Mouse (Mus musculus) hindbrain, embryonic 12.5 days (tissue): ENCODE measurements around the gene Atp5d. TPM values are rescaled to one million over a fixed set of nuclear protein-coding genes. Genes with fewer than 3 reads are reported as not detected.

ENCODE experiments used
- ATAC-seq: fragments of 200-750 bp; cut with Nextera tagmentation; 2 replicates; pipeline ENCODE4 v1.8.0; 2017; ENCODE audit warnings: moderate TSS enrichment; ENCODE audit not compliant: low FRiP score
- H3K27ac ChIP-seq: fragments of 300-500 bp; sonication (generic); 2 replicates; pipeline ENCODE4 v1.5.1; 2016; ENCODE audit warnings: mild to moderate bottlenecking
- H3K27me3 ChIP-seq: fragments of 300-500 bp; sonication (generic); 2 replicates; pipeline ENCODE4 v1.6.1; 2016; ENCODE audit warnings: mild to moderate bottlenecking
- H3K36me3 ChIP-seq: fragments of 300-500 bp; sonication (generic); 2 replicates; pipeline ENCODE4 v1.6.1; 2016; ENCODE audit warnings: mild to moderate bottlenecking
- H3K4me1 ChIP-seq: fragments of 300-500 bp; sonication (generic); 2 replicates; pipeline ENCODE4 v1.6.1; 2016
- H3K4me2 ChIP-seq: fragments of 300-500 bp; sonication (generic); replicated peaks from 2 replicates; pipeline ENCODE4 v1.6.1; 2016; ENCODE audit warnings: mild to moderate bottlenecking
- H3K4me3 ChIP-seq: fragments of 300-500 bp; sonication (generic); 2 replicates; pipeline ENCODE4 v1.5.1; 2016; ENCODE audit warnings: mild to moderate bottlenecking
- H3K9ac ChIP-seq: fragments of 300-500 bp; sonication (generic); 2 replicates; pipeline ENCODE4 v1.6.1; 2016; ENCODE audit warnings: mild to moderate bottlenecking, moderate library complexity
- H3K9me3 ChIP-seq: fragments of 300-500 bp; sonication (generic); replicated peaks from 2 replicates; pipeline ENCODE4 v1.6.1; 2016; ENCODE audit warnings: mild to moderate bottlenecking
- WGBS: fragments of 180-500 bp; shearing (Covaris S2); methylation state at CpG from one replicate; pipeline ENCODE4 v1.1.7; 2016; 5-methylcytosine and 5-hydroxymethylcytosine counted together
- polyA plus RNA-seq: library from polyadenylated mRNA; unstranded; fragments of >200 nt; fragmentation: Nextera tagmentation; extraction: Ambion mirVana; gene quantifications from 2 replicates; pipeline ENCODE4 v1.2.1, GENCODE M21; 2016

Atp5d gene
- polyA plus RNA-seq, 1 experiment from 2014 or later: 385 TPM

- H3K27me3 ChIP-seq: peaks cover 39% of the 10 kb centered on the region
- peak overlapping the region; percentile 96 for H3K9ac ChIP-seq
- no peaks in the 10 kb centered on the region for H3K9me3 ChIP-seq
- peaks cover 46% of the 10 kb centered on the region for H3K36me3 ChIP-seq
- WGBS: 13% methylated on average over 49 of the region's 49 CpGs
- peaks cover 48% of the 10 kb centered on the region for H3K4me1 ChIP-seq
- no peak for ATAC-seq
- H3K4me2 ChIP-seq: peak overlapping the region; percentile 96
- H3K27ac ChIP-seq: no peak overlapping the region
- peak overlapping the region; percentile 72 for H3K4me3 ChIP-seq
Observed at GRCm38 (mm10) chr10:80136179-80136951, 2.1 kb upstream of the Atp5d start.

GRCm38 (mm10) chr10:80136952-80137625, 1.3 kb upstream of the Atp5d start:
- peaks cover 46% of the 10 kb centered on the region for H3K36me3 ChIP-seq
- ATAC-seq: no peak
- H3K9me3 ChIP-seq: no peaks in the 10 kb centered on the region
- H3K27me3 ChIP-seq: peaks cover 37% of the 10 kb centered on the region
- WGBS: 2% methylated on average over 27 of the region's 29 CpGs
- H3K4me2 ChIP-seq: peak overlapping the region; percentile 96
- H3K4me3 ChIP-seq: peak overlapping the region; percentile 72
- H3K4me1 ChIP-seq: peaks cover 45% of the 10 kb centered on the region
- peak overlapping the region; percentile 96 for H3K27ac ChIP-seq
- peak overlapping the region; percentile 96 for H3K9ac ChIP-seq

- peaks cover 38% of the 10 kb centered on the region for H3K36me3 ChIP-seq
- peak overlapping the region; percentile 72 for H3K4me3 ChIP-seq
- 6% methylated on average over 31 of the region's 33 CpGs for WGBS
- H3K9ac ChIP-seq: peak overlapping the region; percentile 96
- peaks cover 46% of the 10 kb centered on the region for H3K4me1 ChIP-seq
- H3K9me3 ChIP-seq: no peaks in the 10 kb centered on the region
- H3K4me2 ChIP-seq: peak overlapping the region; percentile 96
- no peak for ATAC-seq
- peak overlapping the region; percentile 96 for H3K27ac ChIP-seq
- H3K27me3 ChIP-seq: peaks cover 34% of the 10 kb centered on the region
Observed at GRCm38 (mm10) chr10:80137626-80138552, 543 bp upstream of the Atp5d start.

GRCm38 (mm10) chr10:80139439-80139775, 975 bp downstream of the Atp5d start:
- Histone ChIP-seq H3K27ac (peak overlapping the region; percentile 96), H3K27me3 (peaks cover 31% of the 10 kb centered on the region), H3K4me1 (peaks cover 51% of the 10 kb centered on the region), H3K9ac (peak overlapping the region; percentile 96), H3K9me3 (no peaks in the 10 kb centered on the region), H3K36me3 (peaks cover 33% of the 10 kb centered on the region), H3K4me3 (peak overlapping the region; percentile 72), H3K4me2 (peak overlapping the region; percentile 96)
- ATAC-seq: peak; percentile 0
- 2% methylated on average over 10 of the region's 10 CpGs for WGBS

- H3K4me2 ChIP-seq: no peak overlapping the region
- H3K4me3 ChIP-seq: 0 out of 2 replicates have a peak overlapping the region, but pooled peaks have one; percentile 72
- WGBS: 74% methylated on average over 11 of the region's 11 CpGs
Observed at GRCm38 (mm10) chr10:80139975-80140665, 1.7 kb downstream of the Atp5d start.

GRCm38 (mm10) chr10:80140666-80141035, 2.2 kb downstream of the Atp5d start, which contains the start of gene Cbarp:
Gene Cbarp (minus strand): TSS chr10:80140835.
- peaks cover 19% of the 10 kb centered on the region for H3K27me3 ChIP-seq
- peaks cover 30% of the 10 kb centered on the region for H3K36me3 ChIP-seq
- peak within 1 kb of the TSS; percentile 72 for H3K4me3 ChIP-seq
- peaks cover 54% of the 10 kb centered on the region for H3K4me1 ChIP-seq
- ATAC-seq: no peak
- H3K27ac ChIP-seq: peak within 1 kb of the TSS; percentile 96
- H3K4me2 ChIP-seq: peak within 1 kb of the TSS; percentile 96
- WGBS: 77% methylated on average over 10 of the region's 10 CpGs
- no peaks in the 10 kb centered on the region for H3K9me3 ChIP-seq
- peak within 1 kb of the TSS; percentile 59 for H3K9ac ChIP-seq

More at GRCm38 (mm10) chr10:80139975-80140665, 1.7 kb downstream of the Atp5d start:
- ATAC-seq: no peak
- Histone ChIP-seq H3K9me3 (no peaks in the 10 kb centered on the region), H3K9ac (no peak overlapping the region), H3K27me3 (peaks cover 24% of the 10 kb centered on the region), H3K27ac (no peak overlapping the region), H3K4me1 (peaks cover 51% of the 10 kb centered on the region), H3K36me3 (peaks cover 33% of the 10 kb centered on the region)

- Histone ChIP-seq H3K27me3 (peaks cover 13% of the 10 kb centered on the region), H3K27ac (peak overlapping the region; percentile 89), H3K4me2 (peak overlapping the region; percentile 89), H3K9me3 (no peaks in the 10 kb centered on the region), H3K36me3 (peaks cover 24% of the 10 kb centered on the region), H3K4me3 (peak overlapping the region; percentile 64), H3K9ac (peak overlapping the region; percentile 59), H3K4me1 (peaks cover 58% of the 10 kb centered on the region)
- WGBS: 0% methylated on average over 29 of the region's 29 CpGs
- peak; percentile 39 for ATAC-seq
Observed at GRCm38 (mm10) chr10:80141243-80141642, 2.8 kb downstream of the Atp5d start.

- Histone ChIP-seq H3K27me3 (peaks cover 6% of the 10 kb centered on the region), H3K36me3 (peaks cover 20% of the 10 kb centered on the region), H3K4me1 (peaks cover 52% of the 10 kb centered on the region), H3K27ac (peak overlapping the region; percentile 89), H3K9ac (peak overlapping the region; percentile 87), H3K4me2 (peak overlapping the region; percentile 89), H3K4me3 (peak overlapping the region; percentile 64), H3K9me3 (no peaks in the 10 kb centered on the region)
- WGBS: 1% methylated on average over 42 of the region's 43 CpGs
- ATAC-seq: peak; percentile 81
Observed at GRCm38 (mm10) chr10:80141786-80142529, 3.5 kb downstream of the Atp5d start.

GRCm38 (mm10) chr10:80142530-80142925, 4.1 kb downstream of the Atp5d start:
- Histone ChIP-seq H3K27ac (peak overlapping the region; percentile 75), H3K9me3 (no peaks in the 10 kb centered on the region), H3K36me3 (peaks cover 20% of the 10 kb centered on the region), H3K4me3 (peak overlapping the region; percentile 64), H3K27me3 (peaks cover under 1% of the 10 kb centered on the region; the same call in 1 of the 2 replicates), H3K4me2 (peak overlapping the region; percentile 89), H3K9ac (peak overlapping the region; percentile 87), H3K4me1 (peaks cover 52% of the 10 kb centered on the region)
- no peak; the same call in 1 of the 2 replicates for ATAC-seq
- WGBS: under 1% methylated on average over 15 of the region's 15 CpGs

- H3K4me3 ChIP-seq: no peak overlapping the region
- no peak overlapping the region for H3K9ac ChIP-seq
- H3K4me2 ChIP-seq: no peak overlapping the region
- H3K27ac ChIP-seq: 0 out of 2 replicates have a peak overlapping the region, but pooled peaks have one; percentile 4
- no peak for ATAC-seq
- peaks cover 46% of the 10 kb centered on the region for H3K4me1 ChIP-seq
- H3K36me3 ChIP-seq: peaks cover 20% of the 10 kb centered on the region
- H3K9me3 ChIP-seq: no peaks in the 10 kb centered on the region
- WGBS: 92% methylated on average over 7 of the region's 7 CpGs
- no peaks in the 10 kb centered on the region for H3K27me3 ChIP-seq
Observed at GRCm38 (mm10) chr10:80143664-80144063, 5.2 kb downstream of the Atp5d start.

GRCm38 (mm10) chr10:80144159-80144558, 5.7 kb downstream of the Atp5d start:
- Histone ChIP-seq H3K4me2 (no peak overlapping the region), H3K9me3 (no peaks in the 10 kb centered on the region), H3K4me3 (no peak overlapping the region), H3K36me3 (peaks cover 20% of the 10 kb centered on the region), H3K27ac (0 out of 2 replicates have a peak overlapping the region, but pooled peaks have one; percentile 4), H3K27me3 (no peaks in the 10 kb centered on the region), H3K9ac (no peak overlapping the region), H3K4me1 (peaks cover 45% of the 10 kb centered on the region)
- WGBS: 93% methylated on average over 12 of the region's 12 CpGs
- ATAC-seq: no peak
